Mouse (Mus musculus): ENCODE results near the gene Il1r1.

Il1r1 gene

GRCm38 (mm10) chr1:40233217-40233616 lies 8.3 kb downstream of the Il1r1 start:
- no peak for DNase-seq

- DNase-seq = no peak
These were observed 8.7 kb downstream of the Il1r1 start for GRCm38 (mm10) chr1:40233621-40234020.

GRCm38 (mm10) chr1:40235597-40236249 lies 10.8 kb downstream of the Il1r1 start:
- DNase-seq = no peak

GRCm38 (mm10) chr1:40236694-40237093 lies 11.8 kb downstream of the Il1r1 start:
- peak; percentile 16 for DNase-seq

- no peak for DNase-seq
These were observed 12.2 kb downstream of the Il1r1 start for GRCm38 (mm10) chr1:40237094-40237493.

GRCm38 (mm10) chr1:40240353-40241092 lies 15.6 kb downstream of the Il1r1 start:
- DNase-seq = no peak

- no peak for DNase-seq
These were observed 17.8 kb downstream of the Il1r1 start for GRCm38 (mm10) chr1:40242717-40243116.

GRCm38 (mm10) chr1:40243561-40243998 lies 18.7 kb downstream of the Il1r1 start:
- DNase-seq = no peak

- no peak for DNase-seq
These were observed 25.5 kb downstream of the Il1r1 start for GRCm38 (mm10) chr1:40250425-40250824.

- no peak for DNase-seq
These were observed 27.6 kb downstream of the Il1r1 start for GRCm38 (mm10) chr1:40252507-40252906.

- DNase-seq = no peak
These were observed 29.1 kb downstream of the Il1r1 start for GRCm38 (mm10) chr1:40253940-40254339.

- no peak for DNase-seq
These were observed 29.6 kb downstream of the Il1r1 start for GRCm38 (mm10) chr1:40254347-40255057.

- no peak for DNase-seq
These were observed 37.7 kb downstream of the Il1r1 start for GRCm38 (mm10) chr1:40262441-40263121.

- DNase-seq = no peak
These were observed 38.2 kb downstream of the Il1r1 start for GRCm38 (mm10) chr1:40263122-40263498.

- no peak for DNase-seq
These were observed 38.8 kb downstream of the Il1r1 start for GRCm38 (mm10) chr1:40263679-40264078.

GRCm38 (mm10) chr1:40265301-40265835 lies 40.5 kb downstream of the Il1r1 start:
- DNase-seq = no peak

GRCm38 (mm10) chr1:40266431-40267260 lies 41.8 kb downstream of the Il1r1 start:
- DNase-seq = peak; percentile 83

- no peak for DNase-seq
These were observed 43.0 kb downstream of the Il1r1 start for GRCm38 (mm10) chr1:40267846-40268245.

GRCm38 (mm10) chr1:40268536-40268935 lies 43.7 kb downstream of the Il1r1 start:
- no peak for DNase-seq

GRCm38 (mm10) chr1:40270415-40270814 lies 45.5 kb downstream of the Il1r1 start:
- DNase-seq = no peak

GRCm38 (mm10) chr1:40271052-40271451 lies 46.2 kb downstream of the Il1r1 start:
- no peak for DNase-seq

GRCm38 (mm10) chr1:40271486-40272055 lies 46.7 kb downstream of the Il1r1 start:
- no peak for DNase-seq
